In the genomic region with DNA sequence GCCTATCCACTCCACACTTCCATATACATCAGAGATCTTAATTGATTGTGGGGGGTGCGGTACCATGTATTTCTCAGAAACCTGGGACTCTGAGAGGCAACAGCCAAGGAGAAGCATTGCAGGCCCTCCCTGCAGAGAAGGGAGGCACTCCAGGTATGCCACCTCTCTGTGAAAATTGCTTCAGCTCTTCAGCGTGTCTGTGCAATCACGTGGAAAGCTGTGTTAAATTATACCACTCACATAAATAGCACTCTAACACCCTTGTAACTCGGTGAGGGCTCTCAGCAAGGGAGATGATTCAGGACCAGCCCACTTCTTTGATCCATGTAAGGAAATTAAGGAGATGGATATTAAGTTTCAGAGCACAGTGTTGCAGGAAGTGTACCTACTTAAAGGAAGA, we compare ENCODE assay signal across 16 mouse cellular contexts.
DNase-seq lines count a peak whose midpoint lies in the region; ATAC-seq lines count a peak whose summit lies in the region.
"Had no signal": no experiment of that assay in that cellular context is flagged by ENCODE, and none has a peak within 500 bp of the region (broad histone marks: within the 10 kb centered on the region; RNA-seq: fewer than 3 reads in every experiment).

No protein-coding gene starts in this region.

- DNase-seq in frontal cortex, postnatal 36 days (ENCODE audit: low spot score in 2 of 2): peak; percentile 1 to 14
- no peak for DNase-seq in frontal cortex, postnatal 10 days (ENCODE audit: low spot score in 2 of 2)
- DNase-seq in left cerebral cortex, postnatal 14 days (ENCODE audit: low spot score in 2 of 2): peak; percentile 3 to 17
- DNase-seq in left cerebral cortex, postnatal 36 days (ENCODE audit: low spot score in 2 of 2): no peak
- peak; percentile 10 for DNase-seq in right cerebral cortex, adult 2 months (ENCODE audit: low spot score in 2 of 2)
- DNase-seq in right cerebral cortex, postnatal 10 days (ENCODE audit: low spot score in 2 of 2): no peak
- DNase-seq: adrenal gland, adult 8-10 months; cerebellum, adult 11-12 months; cerebellum, postnatal 14 days; gastrocnemius, postnatal 14 days; heart, postnatal 4 days; retina, postnatal 1 day; thymus, postnatal 25 days had no signal

- intact Hi-C loops in left cerebral cortex, postnatal 14 days (cut with DNase I): no loop called here
- intact Hi-C loops in left cerebral cortex, postnatal 36 days (cut with DNase I): no loop called here

- no peak for ATAC-seq in activated CD4-positive, CD25-positive, alpha-beta regulatory T cell, adult 4 months
- ATAC-seq: intestine, postnatal 0 days; lung, postnatal 0 days had no signal

Comparison
In these comparisons a context has a peak if more than half of its experiments do, and no peak if none do; other contexts are left out.
1. DNase-seq: peak in frontal cortex, postnatal 36 days (2 of 2), left cerebral cortex, postnatal 14 days (2 of 2) and right cerebral cortex, adult 2 months (2 of 2); none in frontal cortex, postnatal 10 days (0 of 2), left cerebral cortex, postnatal 36 days (0 of 2) and right cerebral cortex, postnatal 10 days (0 of 2).